Mouse (Mus musculus): ENCODE measurements around the gene Abcb4.

GRCm38 (mm10) chr5:8901001-8901400 lies 7.5 kb downstream of the Abcb4 start:
- TF ChIP-seq CTCF (conservative IDR thresholded peaks at IDR 0.05 in 1 of 2, IDR thresholded peaks at IDR 0.05 in 1 of 2; ENCODE audit: low read depth in 2 of 2, low read length in 2 of 2) (no peak), POLR2A (IDR thresholded peaks at IDR 0.05; ENCODE audit: low read depth, low read length) (no peak), MAFK (IDR thresholded peaks at IDR 0.05; ENCODE audit: insufficient replicate concordance, low read length) (no peak), TCF12 (IDR thresholded peaks at IDR 0.05; ENCODE audit: low read depth, low read length) (no peak), SIN3A (IDR thresholded peaks at IDR 0.05; ENCODE audit: low read length) (no peak), MAX (IDR thresholded peaks at IDR 0.05; ENCODE audit: low read length) (no peak), CHD1 (IDR thresholded peaks at IDR 0.05; ENCODE audit: low read depth, low read length) (no peak), ETS1 (conservative IDR thresholded peaks at IDR 0.05; ENCODE audit: low read depth, low read length) (no peak), ELF1 (IDR thresholded peaks at IDR 0.05; ENCODE audit: low read depth, low read length) (no peak), CHD2 (IDR thresholded peaks at IDR 0.05; ENCODE audit: low read length) (no peak), USF2 (conservative IDR thresholded peaks at IDR 0.05; ENCODE audit: low read depth, low read length) (no peak)
